Mouse (Mus musculus) kidney, adult 10 weeks (tissue): Measurements from ENCODE around the gene Nms. TPM values are rescaled to one million over a fixed set of nuclear protein-coding genes. Genes with fewer than 3 reads are reported as not detected.

Source experiments
- polyA plus RNA-seq: library from polyadenylated mRNA; stranded (reverse); fragments of 350-450 nt; fragmentation: Illumina TruSeq; extraction: RNeasy Lipid Tissue Mini Kit (QIAGEN cat#74804); gene quantifications from one replicate; pipeline ENCODE4 v1.2.3, GENCODE M21; 2014; ENCODE audit warnings: low read depth, low replicate concordance

The Nms gene
- polyA plus RNA-seq: not detected

DNA sequence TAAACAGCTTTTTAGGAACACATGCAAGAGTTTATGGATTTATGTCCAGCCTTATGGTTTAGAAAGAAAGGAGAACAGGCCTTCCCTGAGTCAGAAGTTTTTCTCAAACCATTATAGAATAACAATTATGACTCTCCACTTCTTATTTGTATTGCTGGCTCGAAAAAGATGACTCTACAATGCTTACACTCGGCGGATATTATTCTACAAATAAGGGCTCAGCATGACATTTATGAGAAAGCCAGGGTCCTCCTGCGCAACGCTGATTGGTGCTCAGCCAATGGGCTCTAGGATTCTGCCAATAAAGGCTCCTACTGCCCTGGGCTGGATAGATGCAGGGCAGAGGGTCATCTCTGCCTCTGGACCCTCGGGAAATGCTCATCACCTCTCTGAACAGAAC lies at the start of gene Nms:
Gene Nms (plus strand): TSS at position 301 of the 400 bp plus-strand sequence.

GRCm38 (mm10) chr1:38897431-38898248 lies 41.3 kb upstream of the Nms start, which contains the start of gene Chst10:
TSS of gene Chst10 (minus strand) at chr1:38898161.

GRCm38 (mm10) chr1:38985308-38985707 lies 46.4 kb downstream of the Nms start, which contains the start of gene Pdcl3:
TSS of gene Pdcl3 (plus strand) at chr1:38985608.

Other genes starting within 250 kb of the Nms start
- gene Lonrf2, start 102.4 kb upstream of the Nms start, polyA plus RNA-seq: 0.32 TPM
- gene Chst10, start 41.0 kb upstream of the Nms start, polyA plus RNA-seq: not detected
- 77.7 TPM for gene Pdcl3, start 46.5 kb downstream of the Nms start, polyA plus RNA-seq